Mouse (Mus musculus) E14TG2a.4 (cell line): ENCODE measurements around the gene Polr1b.

ENCODE experiments used
- CTCF ChIP-seq: conservative IDR thresholded peaks from 2 replicates; pipeline ENCODE4 v1.5.1; 2014; ENCODE audit warnings: low read length
- NANOG ChIP-seq: IDR thresholded peaks from 2 replicates; pipeline ENCODE4 v1.6.1; 2014; ENCODE audit warnings: borderline replicate concordance, low read length, mixed read lengths

DNA sequence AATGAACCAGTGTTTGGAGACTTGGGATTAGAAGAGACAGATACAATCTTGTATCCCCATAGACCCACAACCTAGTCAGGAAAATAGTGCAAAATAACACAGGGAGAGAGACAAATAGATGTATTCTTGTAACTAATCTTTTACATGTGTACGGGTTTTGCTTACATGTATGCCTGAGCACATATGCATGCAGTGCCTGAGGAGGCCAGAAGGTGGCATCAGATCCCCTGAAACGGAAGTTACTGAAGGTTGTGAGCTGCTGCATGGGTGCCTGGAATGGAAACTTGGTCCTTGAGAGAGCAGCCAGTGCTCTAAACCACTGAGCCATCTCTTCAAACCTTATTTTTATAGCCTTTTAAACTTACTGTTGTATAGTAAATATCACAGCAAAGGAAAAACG is 22.5 kb upstream of the Polr1b start:
- TF ChIP-seq CTCF (peak; percentile 66), NANOG (no peak)
